10 mouse cellular contexts compared by ENCODE assay signal in the genomic region with DNA sequence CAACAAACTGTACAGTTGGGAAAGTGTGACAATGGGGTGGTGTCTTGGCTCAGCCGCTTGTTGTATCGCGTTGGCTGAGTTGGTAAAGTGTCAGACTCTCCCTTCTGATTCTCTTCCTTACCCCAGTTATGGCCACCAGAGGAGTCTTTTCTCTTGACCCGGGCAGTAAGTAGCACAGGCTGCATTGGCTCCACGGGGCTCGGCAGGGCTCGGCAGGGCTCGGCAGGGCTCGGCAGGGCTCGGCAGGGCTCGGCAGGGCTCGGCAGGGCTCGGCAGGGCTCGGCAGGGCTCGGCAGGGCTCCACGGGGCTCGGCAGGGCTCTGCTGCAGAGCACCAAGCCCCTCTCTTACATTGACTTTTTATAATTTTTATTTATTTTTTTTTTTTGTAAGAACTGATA.
A peak's percentile ranks its signal among the peaks of the same experiment; 100 is the strongest.
DNase-seq lines count a peak whose midpoint lies in the region; ATAC-seq and TF ChIP-seq lines count a peak whose summit lies in the region.
"Had no signal": no experiment of that assay in that cellular context is flagged by ENCODE, and none has a peak within 500 bp of the region (broad histone marks: within the 10 kb centered on the region; RNA-seq: fewer than 3 reads in every experiment).

No protein-coding gene starts in this region.

- WGBS in hindbrain, postnatal 0 days: 64% methylated on average over 17 of the region's 17 CpGs

- no peak overlapping the region for H3K4me2 ChIP-seq in hindbrain, postnatal 0 days (ENCODE audit: low read depth, low read length)
- H3K4me2 ChIP-seq: embryonic facial prominence, embryonic 13.5 days had no signal

- TF ChIP-seq CTCF in gastrocnemius, adult 2 months (IDR thresholded peaks at IDR 0.05): no peak
- TF ChIP-seq CTCF in hindbrain, postnatal 0 days (IDR thresholded peaks at IDR 0.05; ENCODE audit: low read depth): no peak

- peak; percentile 51; the same call in 1 of the 2 replicates for ATAC-seq in megakaryocyte, adult 5-6 weeks (ENCODE audit: poor library complexity, severe bottlenecking)
- no peak for ATAC-seq in hindbrain, postnatal 0 days

- no peak overlapping the region for H3K9ac ChIP-seq in hindbrain, postnatal 0 days (replicated peaks; ENCODE audit: low read length)
- H3K9ac ChIP-seq: embryonic facial prominence, embryonic 13.5 days had no signal

- peak; percentile 22 to 60 for DNase-seq in heart, adult 18-20 months
- DNase-seq in heart, adult 11 months: no peak
- peak; percentile 10 to 11 for DNase-seq in CD8-positive naive resting alpha-beta T cell, adult 2 months (ENCODE audit: low read depth in 2 of 2, low spot score in 2 of 2)
- DNase-seq in gastrocnemius, adult 2 months: peak; percentile 70
- DNase-seq in MN1 (ENCODE audit: low spot score): no peak
- DNase-seq in c-Kit-positive CD71-positive TER-119-positive erythroid progenitor cells, embryonic 14.5 days (ENCODE audit: low spot score): no peak
- no peak for DNase-seq in hindbrain, postnatal 0 days (ENCODE audit: low spot score)

- H3K27me3 ChIP-seq in hindbrain, postnatal 0 days (ENCODE audit: insufficient read depth, low read length): no peaks in the 10 kb centered on the region
- H3K27me3 ChIP-seq: embryonic facial prominence, embryonic 13.5 days had no signal

- no peaks in the 10 kb centered on the region for H3K4me1 ChIP-seq in hindbrain, postnatal 0 days (ENCODE audit: insufficient read depth, low read length)

- H3K9me3 ChIP-seq in hindbrain, postnatal 0 days (ENCODE audit: low read length): no peaks in the 10 kb centered on the region
- H3K9me3 ChIP-seq: embryonic facial prominence, embryonic 13.5 days; G1E had no signal

- no peak overlapping the region for H3K27ac ChIP-seq in gastrocnemius, adult 2 months
- no peak overlapping the region for H3K27ac ChIP-seq in hindbrain, postnatal 0 days
- H3K27ac ChIP-seq: embryonic facial prominence, embryonic 13.5 days had no signal

- no peaks in the 10 kb centered on the region for H3K36me3 ChIP-seq in hindbrain, postnatal 0 days (ENCODE audit: insufficient read depth, low read length)
- H3K36me3 ChIP-seq: embryonic facial prominence, embryonic 13.5 days; G1E had no signal

- intact Hi-C loops in gastrocnemius, adult 2 months (cut with DNase I): no loop called here

- H3K4me3 ChIP-seq in gastrocnemius, adult 2 months: no peak overlapping the region
- H3K4me3 ChIP-seq in hindbrain, postnatal 0 days (ENCODE audit: low read length): no peak overlapping the region
- H3K4me3 ChIP-seq: embryonic facial prominence, embryonic 13.5 days had no signal

Comparison
In these comparisons a context has a peak if more than half of its experiments do, and no peak if none do; other contexts are left out.
1. DNase-seq: peak in heart, adult 18-20 months (2 of 2), CD8-positive naive resting alpha-beta T cell, adult 2 months (2 of 2) and gastrocnemius, adult 2 months (single experiment); none in heart, adult 11 months (single experiment), MN1 (single experiment), c-Kit-positive CD71-positive TER-119-positive erythroid progenitor cells, embryonic 14.5 days (single experiment) and hindbrain, postnatal 0 days (single experiment).